Mouse (Mus musculus): Measurements from ENCODE around the gene Zfand3. TPM values are rescaled to one million over a fixed set of nuclear protein-coding genes. Genes with fewer than 3 reads are reported as not detected.

Gene Zfand3
- polyA plus RNA-seq, 1 experiment, result 122 TPM

GRCm38 (mm10) chr17:29994011-29994410 lies 10.5 kb upstream of the Zfand3 start:
- Histone ChIP-seq H3K4me3 (replicated peaks; ENCODE audit: extremely low read depth, low read depth, low read length) (no peak overlapping the region), H3K4me1 (ENCODE audit: control insufficient read depth, insufficient read depth, low read length) (no peaks in the 10 kb centered on the region; the same call in 1 of the 2 replicates)
- no peak for DNase-seq
- TF ChIP-seq CTCF (IDR thresholded peaks at IDR 0.05; ENCODE audit: insufficient read depth, low read length) (no peak), POLR2A (IDR thresholded peaks at IDR 0.05; ENCODE audit: borderline replicate concordance, extremely low read depth, low read depth, low read length) (no peak)
- WGBS, result 60% methylated on average over 3 of the region's 3 CpGs

- 89% methylated on average over 4 of the region's 4 CpGs for WGBS
- TF ChIP-seq CTCF (IDR thresholded peaks at IDR 0.05; ENCODE audit: insufficient read depth, low read length) (no peak), POLR2A (IDR thresholded peaks at IDR 0.05; ENCODE audit: borderline replicate concordance, extremely low read depth, low read depth, low read length) (no peak)
- DNase-seq, result no peak
- no peaks in the 10 kb centered on the region; the same call in 1 of the 2 replicates for H3K4me1 ChIP-seq (ENCODE audit: control insufficient read depth, insufficient read depth, low read length)
- no peak overlapping the region for H3K4me3 ChIP-seq (replicated peaks; ENCODE audit: extremely low read depth, low read depth, low read length)
Observed at GRCm38 (mm10) chr17:29994459-29994858, 10.1 kb upstream of the Zfand3 start.

- DNase-seq, result no peak
- WGBS, result 66% methylated on average over 5 of the region's 5 CpGs
- Histone ChIP-seq H3K4me1 (ENCODE audit: control insufficient read depth, insufficient read depth, low read length) (no peaks in the 10 kb centered on the region; the same call in 1 of the 2 replicates), H3K4me3 (replicated peaks; ENCODE audit: extremely low read depth, low read depth, low read length) (no peak overlapping the region)
- TF ChIP-seq POLR2A (IDR thresholded peaks at IDR 0.05; ENCODE audit: borderline replicate concordance, extremely low read depth, low read depth, low read length), result no peak
- TF ChIP-seq CTCF (IDR thresholded peaks at IDR 0.05; ENCODE audit: insufficient read depth, low read length), result no peak
Observed at GRCm38 (mm10) chr17:29995986-29996385, 8.5 kb upstream of the Zfand3 start.

- no peaks in the 10 kb centered on the region; the same call in 1 of the 2 replicates for H3K4me1 ChIP-seq (ENCODE audit: control insufficient read depth, insufficient read depth, low read length)
- WGBS, result 69% methylated on average over 7 of the region's 7 CpGs
- TF ChIP-seq POLR2A (IDR thresholded peaks at IDR 0.05; ENCODE audit: borderline replicate concordance, extremely low read depth, low read depth, low read length) (no peak), CTCF (IDR thresholded peaks at IDR 0.05; ENCODE audit: insufficient read depth, low read length) (no peak)
- no peak for DNase-seq
- no peak overlapping the region for H3K4me3 ChIP-seq (replicated peaks; ENCODE audit: extremely low read depth, low read depth, low read length)
Observed at GRCm38 (mm10) chr17:29997726-29998125, 6.8 kb upstream of the Zfand3 start.

- no peak overlapping the region for H3K4me3 ChIP-seq (replicated peaks; ENCODE audit: extremely low read depth, low read depth, low read length)
- no peak for TF ChIP-seq CTCF (IDR thresholded peaks at IDR 0.05; ENCODE audit: insufficient read depth, low read length)
- no peak for TF ChIP-seq POLR2A (IDR thresholded peaks at IDR 0.05; ENCODE audit: borderline replicate concordance, extremely low read depth, low read depth, low read length)
- 87% methylated on average over 24 of the region's 24 CpGs for WGBS
- H3K4me1 ChIP-seq (ENCODE audit: control insufficient read depth, insufficient read depth, low read length), result peaks cover 2% of the 10 kb centered on the region; the same call in 1 of the 2 replicates
- DNase-seq, result no peak
Observed at GRCm38 (mm10) chr17:29998566-29999295, 5.8 kb upstream of the Zfand3 start.

- TF ChIP-seq POLR2A (IDR thresholded peaks at IDR 0.05; ENCODE audit: borderline replicate concordance, extremely low read depth, low read depth, low read length) (no peak), CTCF (IDR thresholded peaks at IDR 0.05; ENCODE audit: insufficient read depth, low read length) (no peak)
- H3K4me1 ChIP-seq (ENCODE audit: control insufficient read depth, insufficient read depth, low read length), result peaks cover 24% of the 10 kb centered on the region
- WGBS, result 1% methylated on average over 30 of the region's 47 CpGs
- no peak for DNase-seq
- H3K4me3 ChIP-seq (replicated peaks; ENCODE audit: extremely low read depth, low read depth, low read length), result peak overlapping the region; percentile 92
Observed at GRCm38 (mm10) chr17:30005103-30005443, 540 bp downstream of the Zfand3 start.

- peak; percentile 52 for DNase-seq
- no peak for TF ChIP-seq POLR2A (IDR thresholded peaks at IDR 0.05; ENCODE audit: borderline replicate concordance, extremely low read depth, low read depth, low read length)
- no peak for TF ChIP-seq CTCF (IDR thresholded peaks at IDR 0.05; ENCODE audit: insufficient read depth, low read length)
- Histone ChIP-seq H3K4me1 (ENCODE audit: control insufficient read depth, insufficient read depth, low read length) (peaks cover 28% of the 10 kb centered on the region), H3K4me3 (replicated peaks; ENCODE audit: extremely low read depth, low read depth, low read length) (peak overlapping the region; percentile 92)
- under 1% methylated on average over 18 of the region's 19 CpGs for WGBS
Observed at GRCm38 (mm10) chr17:30005451-30005941, 963 bp downstream of the Zfand3 start.

GRCm38 (mm10) chr17:30006877-30007276 lies 2.3 kb downstream of the Zfand3 start:
- TF ChIP-seq POLR2A (IDR thresholded peaks at IDR 0.05; ENCODE audit: borderline replicate concordance, extremely low read depth, low read depth, low read length), result no peak
- no peak for TF ChIP-seq CTCF (IDR thresholded peaks at IDR 0.05; ENCODE audit: insufficient read depth, low read length)
- H3K4me1 ChIP-seq (ENCODE audit: control insufficient read depth, insufficient read depth, low read length), result peaks cover 31% of the 10 kb centered on the region
- DNase-seq, result no peak
- 55% methylated on average over 2 of the region's 2 CpGs for WGBS
- no peak overlapping the region for H3K4me3 ChIP-seq (replicated peaks; ENCODE audit: extremely low read depth, low read depth, low read length)

GRCm38 (mm10) chr17:30007883-30008282 lies 3.4 kb downstream of the Zfand3 start:
- DNase-seq, result no peak
- Histone ChIP-seq H3K4me1 (ENCODE audit: control insufficient read depth, insufficient read depth, low read length) (peaks cover 36% of the 10 kb centered on the region), H3K4me3 (replicated peaks; ENCODE audit: extremely low read depth, low read depth, low read length) (no peak overlapping the region)
- WGBS, result 45% methylated on average over 6 of the region's 6 CpGs
- TF ChIP-seq CTCF (IDR thresholded peaks at IDR 0.05; ENCODE audit: insufficient read depth, low read length) (no peak), POLR2A (IDR thresholded peaks at IDR 0.05; ENCODE audit: borderline replicate concordance, extremely low read depth, low read depth, low read length) (no peak)

- Histone ChIP-seq H3K4me3 (replicated peaks; ENCODE audit: extremely low read depth, low read depth, low read length) (no peak overlapping the region), H3K4me1 (ENCODE audit: control insufficient read depth, insufficient read depth, low read length) (peaks cover 36% of the 10 kb centered on the region)
- no peak for DNase-seq
- TF ChIP-seq CTCF (IDR thresholded peaks at IDR 0.05; ENCODE audit: insufficient read depth, low read length) (no peak), POLR2A (IDR thresholded peaks at IDR 0.05; ENCODE audit: borderline replicate concordance, extremely low read depth, low read depth, low read length) (no peak)
Observed at GRCm38 (mm10) chr17:30008392-30008791, 3.9 kb downstream of the Zfand3 start.
